Mouse (Mus musculus) frontal cortex, postnatal 25 days (tissue): ENCODE measurements at regions not wholly inside any gene's neighbourhood (a gene's known extent, or its start where the extent isn't known, plus 50 kb on each side); places are given as distances from the start of the nearest gene placed in this dataset.
A peak's percentile ranks its signal among the peaks of the same experiment; 100 is the strongest.

ENCODE experiments used
- DNase-seq, 2 experiments: peaks; one replicate each; pipeline ENCODE4 v3.0.0; 2022; ENCODE audit warnings: low spot score in 2 of 2

GRCm38 (mm10) chr10:45982731-45983274 lies 405.2 kb downstream of the Hace1 start:
- DNase-seq, result no peak

GRCm38 (mm10) chr10:45983671-45984335 lies 406.2 kb downstream of the Hace1 start:
- no peak for DNase-seq

GRCm38 (mm10) chr10:45986341-45986740 lies 408.7 kb downstream of the Hace1 start:
- DNase-seq, result no peak

GRCm38 (mm10) chr10:46006319-46006718 lies 428.7 kb downstream of the Hace1 start:
- DNase-seq, result no peak

- peak; percentile 19 to 43 for DNase-seq
Measured at GRCm38 (mm10) chr10:46011916-46012596, 434.4 kb downstream of the Hace1 start.

GRCm38 (mm10) chr10:46012599-46012998 lies 435.0 kb downstream of the Hace1 start:
- no peak for DNase-seq

GRCm38 (mm10) chr10:46016295-46016694 lies 438.7 kb downstream of the Hace1 start:
- DNase-seq, result no peak

- DNase-seq, result no peak
Measured at GRCm38 (mm10) chr10:46045474-46046093, 468.0 kb downstream of the Hace1 start.

- DNase-seq, result no peak
Measured at GRCm38 (mm10) chr10:46046094-46046749, 468.6 kb downstream of the Hace1 start.

GRCm38 (mm10) chr10:46046890-46047414 lies 469.3 kb downstream of the Hace1 start:
- DNase-seq, result no peak

GRCm38 (mm10) chr10:46047591-46047990 lies 470.0 kb downstream of the Hace1 start:
- DNase-seq, result no peak

GRCm38 (mm10) chr10:46057362-46058198 lies 480.0 kb downstream of the Hace1 start:
- peak; percentile 28 to 52 for DNase-seq

- DNase-seq, result no peak
Measured at GRCm38 (mm10) chr10:46058199-46058472, 480.5 kb downstream of the Hace1 start.

GRCm38 (mm10) chr10:46059285-46059684 lies 481.7 kb downstream of the Hace1 start:
- DNase-seq, result no peak

- no peak for DNase-seq
Measured at GRCm38 (mm10) chr10:46063831-46064230, 486.2 kb downstream of the Hace1 start.

- DNase-seq, result no peak
Measured at GRCm38 (mm10) chr10:46070766-46071165, 493.1 kb downstream of the Hace1 start.

- DNase-seq, result no peak
Measured at GRCm38 (mm10) chr10:46071220-46071619, 493.6 kb downstream of the Hace1 start.

GRCm38 (mm10) chr10:46071810-46072549 lies 494.4 kb downstream of the Hace1 start:
- no peak for DNase-seq

GRCm38 (mm10) chr10:46072550-46073470 lies 495.2 kb downstream of the Hace1 start:
- DNase-seq, result no peak
